Mouse (Mus musculus) testis, adult 2 months (tissue): ENCODE measurements around the gene 1700017B05Rik. TPM values are rescaled to one million over a fixed set of nuclear protein-coding genes. Genes with fewer than 3 reads are reported as not detected.
"Not testable (repeated sequence)": the region's sequence is repeated elsewhere in the genome, so short reads cannot be mapped to it uniquely, and the experiment has no call there.

Source experiments
- H3K27ac ChIP-seq: fragments of 200-500 bp; 2 replicates; pipeline ENCODE4 v1.5.1; 2012; ENCODE audit warnings: low read depth, low read length; ENCODE audit not compliant: control insufficient read depth, insufficient read depth
- H3K27me3 ChIP-seq: fragments of 200-500 bp; 2 replicates; pipeline ENCODE4 v1.6.1; 2012; ENCODE audit warnings: mild to moderate bottlenecking, low read length, moderate library complexity; ENCODE audit not compliant: control insufficient read depth, insufficient read depth
- H3K36me3 ChIP-seq: fragments of 200-500 bp; 2 replicates; pipeline ENCODE4 v1.6.1; 2012; ENCODE audit warnings: mild to moderate bottlenecking, low read length; ENCODE audit not compliant: control insufficient read depth, insufficient read depth
- H3K4me1 ChIP-seq: fragments of 200-500 bp; 2 replicates; pipeline ENCODE4 v1.6.1; 2012; ENCODE audit warnings: low read length; ENCODE audit not compliant: control insufficient read depth, insufficient read depth
- H3K4me3 ChIP-seq: fragments of 200-500 bp; 2 replicates; pipeline ENCODE4 v1.5.1; 2012; ENCODE audit warnings: low read depth, mild to moderate bottlenecking, low read length, moderate library complexity, mixed read lengths; ENCODE audit not compliant: control insufficient read depth
- CTCF ChIP-seq: fragments of 200-500 bp; IDR thresholded peaks from 2 replicates; pipeline ENCODE4 v1.5.1; 2012; ENCODE audit warnings: low read depth, mild to moderate bottlenecking, inconsistent platforms, low read length, moderate library complexity; ENCODE audit not compliant: control insufficient read depth, insufficient read depth, insufficient replicate concordance
- POLR2A ChIP-seq: fragments of 200-500 bp; IDR thresholded peaks from 2 replicates; pipeline ENCODE4 v1.6.1; 2012; ENCODE audit warnings: low read depth, mild to moderate bottlenecking, inconsistent platforms, low read length, moderate library complexity; ENCODE audit not compliant: control insufficient read depth
- polyA plus RNA-seq: library from polyadenylated mRNA; depleted of rRNA; stranded (reverse); fragments of >200 nt; gene quantifications from 2 replicates; pipeline ENCODE4 v1.2.3, GENCODE M21; 2012; rRNA removed

Gene 1700017B05Rik
- 87.2 and 99.0 TPM in 2 replicates for polyA plus RNA-seq

GRCm38 (mm10) chr9:57261913-57262794, at the start of gene 1700017B05Rik:
TSS of gene 1700017B05Rik (minus strand) at chr9:57262612.
- no peaks in the 10 kb centered on the region; the same call in 1 of the 2 replicates for H3K36me3 ChIP-seq
- peak within 1 kb of the TSS; percentile 92 for H3K4me3 ChIP-seq
- H3K27ac ChIP-seq: peak within 1 kb of the TSS; percentile 97
- TF ChIP-seq CTCF: peak; percentile 35
- peak; percentile 72 for TF ChIP-seq POLR2A
- H3K4me1 ChIP-seq: peaks cover 6% of the 10 kb centered on the region
- no peaks in the 10 kb centered on the region for H3K27me3 ChIP-seq

- TF ChIP-seq POLR2A: no peak
- TF ChIP-seq CTCF: no peak
- no peak overlapping the region for H3K27ac ChIP-seq
- no peaks in the 10 kb centered on the region for H3K36me3 ChIP-seq
- no peaks in the 10 kb centered on the region for H3K27me3 ChIP-seq
- no peaks in the 10 kb centered on the region for H3K4me1 ChIP-seq
- no peak overlapping the region for H3K4me3 ChIP-seq
Measured at GRCm38 (mm10) chr9:57310895-57311294, 48.5 kb upstream of the 1700017B05Rik start.

- TF ChIP-seq CTCF (no peak), POLR2A (no peak)
- no peaks in the 10 kb centered on the region for H3K4me1 ChIP-seq
- H3K27me3 ChIP-seq: no peaks in the 10 kb centered on the region
- no peak overlapping the region for H3K4me3 ChIP-seq
- H3K27ac ChIP-seq: no peak overlapping the region
- H3K36me3 ChIP-seq: no peaks in the 10 kb centered on the region
Measured at GRCm38 (mm10) chr9:57309353-57309752, 46.9 kb upstream of the 1700017B05Rik start.

GRCm38 (mm10) chr9:57307456-57307855, 45.0 kb upstream of the 1700017B05Rik start:
- peak overlapping the region; percentile 49; the same call in 1 of the 2 replicates for H3K27ac ChIP-seq
- H3K4me1 ChIP-seq: no peaks in the 10 kb centered on the region
- H3K27me3 ChIP-seq: no peaks in the 10 kb centered on the region
- no peak for TF ChIP-seq CTCF
- no peaks in the 10 kb centered on the region for H3K36me3 ChIP-seq
- H3K4me3 ChIP-seq: no peak overlapping the region

GRCm38 (mm10) chr9:57304716-57305115, 42.3 kb upstream of the 1700017B05Rik start:
- H3K36me3 ChIP-seq, H3K4me1 ChIP-seq: not testable (repeated sequence)

GRCm38 (mm10) chr9:57304251-57304650, 41.8 kb upstream of the 1700017B05Rik start:
- Histone ChIP-seq H3K4me1 (no peaks in the 10 kb centered on the region), H3K27me3 (no peaks in the 10 kb centered on the region), H3K36me3 (no peaks in the 10 kb centered on the region), H3K4me3 (no peak overlapping the region), H3K27ac (no peak overlapping the region)
- TF ChIP-seq CTCF (no peak), POLR2A (no peak)

More at GRCm38 (mm10) chr9:57304716-57305115, 42.3 kb upstream of the 1700017B05Rik start:
- not testable (repeated sequence) for H3K27me3 ChIP-seq, H3K4me3 ChIP-seq, H3K27ac ChIP-seq

- Histone ChIP-seq H3K27me3 (no peaks in the 10 kb centered on the region), H3K36me3 (no peaks in the 10 kb centered on the region), H3K4me1 (no peaks in the 10 kb centered on the region), H3K27ac (no peak overlapping the region), H3K4me3 (no peak overlapping the region)
- TF ChIP-seq CTCF: no peak
- no peak for TF ChIP-seq POLR2A
Measured at GRCm38 (mm10) chr9:57303356-57303755, 40.9 kb upstream of the 1700017B05Rik start.
